Mouse (Mus musculus) cerebellum, adult 2 months (tissue): ENCODE measurements around the gene Nos1. TPM values are rescaled to one million over a fixed set of nuclear protein-coding genes. Genes with fewer than 3 reads are reported as not detected.

Source experiments
- DNase-seq, 2 experiments: peaks; one replicate each; pipeline ENCODE4 v3.0.0; 2021
- H3K27ac ChIP-seq: fragments of 200-500 bp; 2 replicates; pipeline ENCODE4 v1.5.1; 2012; ENCODE audit warnings: low read length, control low read depth, inconsistent platforms; ENCODE audit not compliant: insufficient read depth
- H3K27me3 ChIP-seq: fragments of 200-500 bp; 2 replicates; pipeline ENCODE4 v1.6.1; 2012; ENCODE audit warnings: inconsistent platforms, mild to moderate bottlenecking, low read length, moderate library complexity; ENCODE audit not compliant: control insufficient read depth, insufficient read depth
- H3K4me1 ChIP-seq: fragments of 200-500 bp; 2 replicates; pipeline ENCODE4 v1.6.1; 2011; ENCODE audit warnings: low read length; ENCODE audit not compliant: control insufficient read depth, insufficient read depth
- H3K4me3 ChIP-seq: fragments of 200-500 bp; replicated peaks from 2 replicates; pipeline ENCODE3; 2011; ENCODE audit warnings: mild to moderate bottlenecking, low read depth, low read length, control low read depth; ENCODE audit not compliant: insufficient read depth
- CTCF ChIP-seq: fragments of 200-500 bp; IDR thresholded peaks from 2 replicates; pipeline ENCODE4 v1.5.1; 2011; ENCODE audit warnings: low read depth, mild to moderate bottlenecking, control low read depth, low read length, moderate library complexity, borderline replicate concordance; ENCODE audit not compliant: insufficient read depth
- POLR2A ChIP-seq: fragments of 200-500 bp; IDR thresholded peaks from 2 replicates; pipeline ENCODE4 v1.6.1; 2011; ENCODE audit warnings: low read length, control low read depth, borderline replicate concordance; ENCODE audit not compliant: insufficient read depth
- WGBS: fragments of 180-500 bp; shearing (Covaris S2); methylation state at CpG from one replicate; pipeline ENCODE4 v1.1.7; 2018; 5-methylcytosine and 5-hydroxymethylcytosine counted together
- polyA plus RNA-seq: library from polyadenylated mRNA; depleted of rRNA; stranded (reverse); fragments of >200 nt; gene quantifications from 2 replicates; pipeline ENCODE4 v1.2.3, GENCODE M21; 2012

The Nos1 gene
- polyA plus RNA-seq, 1 experiment = 28.0 TPM

- DNase-seq = no peak
- Histone ChIP-seq H3K4me3 (no peak overlapping the region), H3K27me3 (no peaks in the 10 kb centered on the region), H3K27ac (no peak overlapping the region), H3K4me1 (peaks cover 25% of the 10 kb centered on the region)
- TF ChIP-seq CTCF = no peak
- TF ChIP-seq POLR2A = no peak
- 81% methylated on average over 2 of the region's 2 CpGs for WGBS
Measured at GRCm38 (mm10) chr5:117884991-117885390, 104.2 kb downstream of the Nos1 start.

- Histone ChIP-seq H3K4me1 (peaks cover 22% of the 10 kb centered on the region), H3K27ac (no peak overlapping the region), H3K27me3 (no peaks in the 10 kb centered on the region), H3K4me3 (no peak overlapping the region)
- TF ChIP-seq CTCF = no peak
- no peak for TF ChIP-seq POLR2A
- 91% methylated on average over 3 of the region's 3 CpGs for WGBS
- DNase-seq = no peak
Measured at GRCm38 (mm10) chr5:117888126-117888525, 107.3 kb downstream of the Nos1 start.

- WGBS = 48% methylated on average over 6 of the region's 6 CpGs
- Histone ChIP-seq H3K4me1 (peaks cover 22% of the 10 kb centered on the region), H3K4me3 (no peak overlapping the region), H3K27ac (peak overlapping the region; percentile 17; the same call in 1 of the 2 replicates), H3K27me3 (no peaks in the 10 kb centered on the region)
- no peak for TF ChIP-seq CTCF
- no peak for TF ChIP-seq POLR2A
- no peak for DNase-seq
Measured at GRCm38 (mm10) chr5:117888946-117889345, 108.1 kb downstream of the Nos1 start.

- peak; percentile 96 for DNase-seq
- H3K27ac ChIP-seq = no peak overlapping the region; the same call in 1 of the 2 replicates
Measured at GRCm38 (mm10) chr5:117889571-117889970, 108.7 kb downstream of the Nos1 start.

GRCm38 (mm10) chr5:117890871-117891270 lies 110.0 kb downstream of the Nos1 start:
- Histone ChIP-seq H3K4me3 (no peak overlapping the region), H3K27ac (no peak overlapping the region), H3K27me3 (no peaks in the 10 kb centered on the region), H3K4me1 (peaks cover 22% of the 10 kb centered on the region)
- 84% methylated on average over 8 of the region's 8 CpGs for WGBS
- no peak for DNase-seq
- TF ChIP-seq POLR2A (no peak), CTCF (no peak)

More at GRCm38 (mm10) chr5:117889571-117889970, 108.7 kb downstream of the Nos1 start:
- 2% methylated on average over 8 of the region's 8 CpGs for WGBS
- H3K27me3 ChIP-seq = no peaks in the 10 kb centered on the region
- H3K4me3 ChIP-seq = no peak overlapping the region
- TF ChIP-seq POLR2A = no peak
- TF ChIP-seq CTCF = no peak; the same call in 1 of the 2 replicates
- peaks cover 22% of the 10 kb centered on the region for H3K4me1 ChIP-seq

GRCm38 (mm10) chr5:117891545-117891944 lies 110.7 kb downstream of the Nos1 start:
- no peak for TF ChIP-seq POLR2A
- TF ChIP-seq CTCF = no peak
- H3K27me3 ChIP-seq = no peaks in the 10 kb centered on the region
- WGBS = 95% methylated on average over 5 of the region's 5 CpGs
- DNase-seq = no peak
- no peak overlapping the region for H3K27ac ChIP-seq
- no peak overlapping the region for H3K4me3 ChIP-seq
- peaks cover 22% of the 10 kb centered on the region for H3K4me1 ChIP-seq

- WGBS = 94% methylated on average over 5 of the region's 5 CpGs
- no peaks in the 10 kb centered on the region for H3K27me3 ChIP-seq
Measured at GRCm38 (mm10) chr5:117894050-117894449, 113.2 kb downstream of the Nos1 start.

GRCm38 (mm10) chr5:117898055-117898806 lies 117.4 kb downstream of the Nos1 start:
- no peak overlapping the region for H3K4me3 ChIP-seq
- 66% methylated on average over 9 of the region's 9 CpGs for WGBS
- H3K4me1 ChIP-seq = peaks cover 12% of the 10 kb centered on the region
- no peak for TF ChIP-seq POLR2A
- no peak for TF ChIP-seq CTCF
- no peak overlapping the region for H3K27ac ChIP-seq
- no peaks in the 10 kb centered on the region for H3K27me3 ChIP-seq
- no peak for DNase-seq

More at GRCm38 (mm10) chr5:117894050-117894449, 113.2 kb downstream of the Nos1 start:
- H3K4me3 ChIP-seq = no peak overlapping the region
- no peak overlapping the region for H3K27ac ChIP-seq
- peaks cover 16% of the 10 kb centered on the region for H3K4me1 ChIP-seq
- DNase-seq = no peak
- TF ChIP-seq POLR2A = no peak
- TF ChIP-seq CTCF = no peak
